Mouse (Mus musculus) forebrain, embryonic 16.5 days (tissue): ENCODE results near the gene Alpi. TPM values are rescaled to one million over a fixed set of nuclear protein-coding genes. Genes with fewer than 3 reads are reported as not detected.

Experiments used
- ATAC-seq: fragments of 200-750 bp; cut with Nextera tagmentation; 2 replicates; pipeline ENCODE4 v1.8.0; 2017; ENCODE audit warnings: mild to moderate bottlenecking, moderate library complexity
- H3K27ac ChIP-seq: fragments of 300-500 bp; sonication (generic); 2 replicates; pipeline ENCODE4 v1.5.1; 2014; ENCODE audit warnings: low read length, control low read depth
- H3K27me3 ChIP-seq: fragments of 300-500 bp; sonication (generic); replicated peaks from 2 replicates; pipeline ENCODE4 v1.6.1; 2014; ENCODE audit warnings: low read length; ENCODE audit not compliant: control insufficient read depth, insufficient read depth
- H3K36me3 ChIP-seq: fragments of 300-500 bp; sonication (generic); 2 replicates; pipeline ENCODE4 v1.6.1; 2014; ENCODE audit not compliant: control insufficient read depth, insufficient read depth
- H3K4me1 ChIP-seq: fragments of 300-500 bp; sonication (generic); replicated peaks from 2 replicates; pipeline ENCODE4 v1.6.1; 2014; ENCODE audit warnings: low read length; ENCODE audit not compliant: control insufficient read depth, insufficient read depth
- H3K4me2 ChIP-seq: fragments of 300-500 bp; sonication (generic); 2 replicates; pipeline ENCODE4 v1.6.1; 2014; ENCODE audit warnings: mild to moderate bottlenecking, low read length, control low read depth
- H3K4me3 ChIP-seq: fragments of 300-500 bp; sonication (generic); replicated peaks from 2 replicates; pipeline ENCODE4 v1.5.1; 2014; ENCODE audit warnings: mild to moderate bottlenecking, low read length, control low read depth
- H3K9ac ChIP-seq: fragments of 300-500 bp; sonication (generic); replicated peaks from 2 replicates; pipeline ENCODE4 v1.6.1; 2014; ENCODE audit warnings: low read depth, low read length, control low read depth
- H3K9me3 ChIP-seq: fragments of 300-500 bp; sonication (generic); 2 replicates; pipeline ENCODE4 v1.6.1; 2016; ENCODE audit warnings: low read length; ENCODE audit not compliant: control insufficient read depth
- WGBS: fragments of 180-500 bp; shearing (Covaris S2); extraction: QIAGEN DNeasy Blood & Tissue Kit; methylation state at CpG from one replicate; pipeline ENCODE4 v1.1.7; 2014; 5-methylcytosine and 5-hydroxymethylcytosine counted together
- polyA plus RNA-seq: library from polyadenylated mRNA; unstranded; fragments of >200 nt; fragmentation: Nextera tagmentation; extraction: Ambion mirVana; gene quantifications from 2 replicates; pipeline ENCODE4 v1.2.1, GENCODE M21; 2015

The Alpi gene
- polyA plus RNA-seq, 1 experiment from 2014 or later: not detected

DNA sequence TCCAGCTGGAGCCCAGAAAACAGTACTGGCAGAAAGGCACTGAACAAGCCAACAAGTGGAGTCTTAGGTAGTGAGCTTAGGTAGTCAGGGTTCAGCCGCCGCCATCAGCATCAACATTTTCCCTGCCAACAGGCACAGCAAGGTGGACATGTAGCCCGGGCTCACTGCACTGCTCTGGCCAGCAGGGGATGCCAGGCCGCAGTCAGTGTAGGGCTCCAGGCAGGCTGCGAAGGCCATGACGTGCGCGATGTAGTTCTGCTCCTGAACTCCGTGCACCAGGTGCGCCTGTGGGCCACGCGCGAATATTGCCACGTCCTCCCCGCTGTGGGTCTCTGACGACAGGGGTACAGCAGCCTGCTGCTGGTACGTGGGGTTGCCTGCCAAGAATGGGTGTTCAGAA is 14.4 kb downstream of the Alpi start:
- H3K4me2 ChIP-seq: no peak overlapping the region
- H3K4me3 ChIP-seq: no peak overlapping the region
- no peak for ATAC-seq
- no peak overlapping the region for H3K9ac ChIP-seq
- H3K27me3 ChIP-seq: no peaks in the 10 kb centered on the region
- H3K4me1 ChIP-seq: no peaks in the 10 kb centered on the region
- WGBS: 78% methylated on average over 17 of the region's 17 CpGs
- no peaks in the 10 kb centered on the region for H3K9me3 ChIP-seq
- H3K36me3 ChIP-seq: no peaks in the 10 kb centered on the region
- H3K27ac ChIP-seq: no peak overlapping the region

DNA sequence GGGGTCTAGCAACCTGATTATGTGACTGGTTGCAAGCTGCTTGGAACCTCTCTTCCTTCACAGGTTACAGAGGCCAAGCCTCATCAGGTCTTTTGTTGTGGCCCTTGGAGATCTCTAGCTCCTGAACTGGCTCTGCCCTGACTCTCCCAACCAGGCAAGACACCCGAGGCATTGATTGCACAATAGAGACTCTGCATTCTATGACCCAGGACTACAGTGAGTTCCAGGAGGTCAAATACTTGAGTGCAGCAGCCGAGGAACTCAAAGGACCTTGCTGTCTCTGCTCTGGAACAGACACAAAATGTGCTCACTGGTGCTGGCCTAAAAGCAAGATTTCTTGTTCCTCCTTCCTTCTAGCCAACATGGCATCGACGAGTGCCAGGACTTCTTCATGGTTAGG is 15.2 kb downstream of the Alpi start:
- Histone ChIP-seq H3K36me3 (no peaks in the 10 kb centered on the region), H3K4me2 (no peak overlapping the region), H3K9ac (no peak overlapping the region), H3K27ac (no peak overlapping the region), H3K4me3 (no peak overlapping the region), H3K4me1 (no peaks in the 10 kb centered on the region), H3K27me3 (no peaks in the 10 kb centered on the region), H3K9me3 (no peaks in the 10 kb centered on the region)
- 87% methylated on average over 4 of the region's 4 CpGs for WGBS
- no peak for ATAC-seq

DNA sequence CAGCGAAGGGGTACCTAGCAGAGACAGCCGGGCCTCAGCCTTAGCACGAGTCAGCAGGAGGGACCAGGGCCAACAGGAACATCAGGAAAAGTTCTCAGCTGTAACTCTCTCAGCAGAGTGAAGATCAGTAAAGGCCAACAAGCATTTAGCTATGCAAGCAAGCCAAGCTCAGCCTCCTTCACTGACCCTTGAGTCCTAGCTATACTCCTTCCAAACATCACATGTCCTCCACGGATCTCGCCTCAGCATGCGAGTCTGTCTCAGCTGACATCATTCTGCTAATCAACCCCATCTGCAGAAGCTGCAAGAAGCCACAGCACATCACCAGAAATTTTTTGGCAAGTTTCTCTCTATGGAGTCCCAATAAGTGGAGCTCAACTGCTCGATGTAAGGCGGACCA is 27.6 kb downstream of the Alpi start:
- H3K9ac ChIP-seq: no peak overlapping the region
- no peaks in the 10 kb centered on the region for H3K4me1 ChIP-seq
- H3K27ac ChIP-seq: no peak overlapping the region
- no peaks in the 10 kb centered on the region for H3K27me3 ChIP-seq
- no peak overlapping the region for H3K4me3 ChIP-seq
- H3K36me3 ChIP-seq: no peaks in the 10 kb centered on the region
- no peak for ATAC-seq
- 86% methylated on average over 8 of the region's 8 CpGs for WGBS
- H3K9me3 ChIP-seq: no peaks in the 10 kb centered on the region
- no peak overlapping the region for H3K4me2 ChIP-seq

DNA sequence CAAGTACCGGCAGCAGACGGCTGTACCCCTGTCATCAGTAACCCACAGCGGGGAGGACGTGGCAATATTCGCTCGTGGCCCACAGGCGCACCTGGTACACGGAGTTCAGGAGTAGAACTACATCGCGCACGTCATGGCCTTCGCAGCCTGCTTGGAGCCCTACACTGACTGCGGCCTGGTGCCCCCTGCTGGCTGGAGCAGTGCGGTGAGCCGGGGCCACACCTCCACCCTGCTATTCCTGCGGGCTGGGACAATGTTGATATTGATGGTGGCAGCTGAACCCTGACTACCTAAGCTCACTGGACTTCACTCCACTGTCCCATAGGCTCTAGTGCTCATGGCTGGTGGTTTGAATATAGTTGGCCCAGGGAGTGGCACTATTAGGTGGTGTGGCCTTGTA is 30.7 kb downstream of the Alpi start:
- 51% methylated on average over 16 of the region's 16 CpGs for WGBS
- Histone ChIP-seq H3K36me3 (no peaks in the 10 kb centered on the region), H3K4me2 (no peak overlapping the region), H3K4me1 (no peaks in the 10 kb centered on the region), H3K27ac (no peak overlapping the region), H3K4me3 (no peak overlapping the region), H3K9me3 (no peaks in the 10 kb centered on the region), H3K27me3 (no peaks in the 10 kb centered on the region), H3K9ac (no peak overlapping the region)
- ATAC-seq: no peak

DNA sequence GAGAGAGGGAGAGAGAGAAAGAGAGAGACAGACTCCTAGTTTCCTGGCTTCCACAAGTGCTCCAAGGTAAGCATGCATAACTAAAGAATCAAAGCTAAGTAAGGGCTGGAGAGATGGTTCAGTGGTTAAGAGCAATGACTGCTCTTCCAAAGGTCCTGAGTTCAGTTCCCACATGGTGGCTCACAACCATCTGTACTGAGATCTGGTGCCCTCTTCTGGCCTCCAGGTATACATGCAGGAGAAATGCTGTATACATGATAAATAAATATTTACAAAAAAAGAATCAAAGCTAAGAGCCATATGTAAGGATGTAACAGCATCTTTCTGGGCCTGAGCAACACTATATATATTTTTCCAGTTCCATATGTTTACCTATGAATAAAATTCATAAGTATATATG is 40.5 kb downstream of the Alpi start:
- Histone ChIP-seq H3K4me1 (no peaks in the 10 kb centered on the region), H3K9me3 (no peaks in the 10 kb centered on the region; the same call in 1 of the 2 replicates), H3K27ac (no peak overlapping the region), H3K36me3 (no peaks in the 10 kb centered on the region), H3K9ac (no peak overlapping the region), H3K27me3 (no peaks in the 10 kb centered on the region), H3K4me3 (no peak overlapping the region), H3K4me2 (no peak overlapping the region)
- ATAC-seq: no peak

DNA sequence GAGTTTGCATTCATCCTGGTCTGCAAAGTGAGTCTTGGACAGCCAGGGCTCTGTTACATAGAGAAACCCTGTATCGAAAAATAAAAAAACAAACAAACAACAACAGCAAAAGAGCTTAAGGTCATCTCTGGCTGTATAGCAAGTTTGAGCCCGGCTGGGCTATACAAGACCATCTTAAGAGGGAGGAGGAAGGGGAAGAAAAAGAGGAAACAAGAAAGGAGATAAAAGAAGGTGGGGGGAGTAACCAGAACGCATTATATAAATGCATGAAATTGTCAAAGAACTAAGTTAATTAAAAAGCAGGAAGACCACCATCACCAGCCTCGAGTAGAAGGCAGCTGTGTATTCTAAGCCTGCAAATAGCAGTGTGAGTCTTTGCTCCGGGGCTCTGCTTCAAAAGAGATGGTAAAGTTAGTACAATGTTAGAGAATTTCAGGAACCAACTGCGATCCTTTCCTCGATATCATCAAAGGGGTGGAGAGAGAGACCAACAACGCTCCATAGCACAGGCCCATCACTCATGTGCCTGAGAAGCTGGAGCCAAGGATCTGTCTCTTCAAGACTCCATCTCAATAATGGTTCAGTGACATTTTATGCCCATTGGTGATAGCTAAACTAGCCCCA is 42.3 kb downstream of the Alpi start:
- H3K9me3 ChIP-seq: no peaks in the 10 kb centered on the region; the same call in 1 of the 2 replicates
- no peak for ATAC-seq
- no peak overlapping the region for H3K4me3 ChIP-seq
- no peaks in the 10 kb centered on the region for H3K27me3 ChIP-seq
- no peak overlapping the region for H3K9ac ChIP-seq
- H3K27ac ChIP-seq: no peak overlapping the region
- H3K36me3 ChIP-seq: no peaks in the 10 kb centered on the region
- WGBS: 76% methylated on average over 8 of the region's 8 CpGs
- no peaks in the 10 kb centered on the region for H3K4me1 ChIP-seq
- no peak overlapping the region for H3K4me2 ChIP-seq

DNA sequence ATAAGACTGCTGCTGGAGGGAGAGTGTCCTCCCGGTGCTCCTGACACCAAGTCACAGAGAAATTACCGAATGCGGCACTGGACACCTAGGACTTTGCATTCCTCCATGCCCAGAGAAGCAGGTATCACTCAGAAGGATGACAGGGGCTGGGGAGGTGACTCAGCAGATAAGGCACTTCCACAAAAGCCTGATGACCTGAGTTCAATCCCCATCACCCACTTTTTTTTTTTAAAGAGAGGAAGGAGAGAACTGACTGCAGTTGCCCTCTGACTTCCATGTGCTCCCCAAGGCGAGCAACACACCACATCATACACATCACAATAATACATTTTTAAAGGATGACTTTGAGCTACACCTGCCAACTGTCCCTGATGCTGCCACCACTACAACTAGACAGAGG is 44.3 kb downstream of the Alpi start:
- Histone ChIP-seq H3K27me3 (no peaks in the 10 kb centered on the region), H3K27ac (no peak overlapping the region), H3K4me2 (no peak overlapping the region), H3K4me1 (no peaks in the 10 kb centered on the region), H3K9ac (no peak overlapping the region), H3K4me3 (no peak overlapping the region), H3K36me3 (no peaks in the 10 kb centered on the region), H3K9me3 (no peaks in the 10 kb centered on the region)
- 75% methylated on average over 4 of the region's 4 CpGs for WGBS
- no peak for ATAC-seq

DNA sequence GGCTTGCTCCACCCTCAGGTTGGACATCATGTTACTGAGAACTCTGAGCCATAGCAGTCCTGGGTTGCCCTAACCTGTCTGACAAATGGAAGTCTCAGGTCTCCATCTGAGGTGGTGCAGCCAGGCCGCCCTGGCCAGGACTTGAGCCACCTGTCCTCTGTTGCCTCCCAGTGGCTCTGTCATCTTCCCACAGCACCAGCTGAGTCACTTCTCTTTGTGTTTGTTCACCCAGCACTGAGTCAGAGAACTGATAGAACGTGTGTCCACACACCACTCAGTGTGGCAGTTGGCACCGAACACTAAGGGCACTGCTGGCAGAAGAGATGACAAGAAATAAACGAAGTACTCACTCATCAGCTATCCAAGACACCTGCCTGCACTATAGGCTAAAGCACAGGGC is 50.0 kb downstream of the Alpi start:
- Histone ChIP-seq H3K36me3 (peaks cover 2% of the 10 kb centered on the region; the same call in 1 of the 2 replicates), H3K4me2 (no peak overlapping the region), H3K9ac (no peak overlapping the region), H3K4me3 (no peak overlapping the region), H3K4me1 (no peaks in the 10 kb centered on the region; the same call in 1 of the 2 replicates), H3K27ac (no peak overlapping the region), H3K27me3 (no peaks in the 10 kb centered on the region), H3K9me3 (no peaks in the 10 kb centered on the region)
- WGBS: 83% methylated on average over 4 of the region's 4 CpGs
- no peak for ATAC-seq

DNA sequence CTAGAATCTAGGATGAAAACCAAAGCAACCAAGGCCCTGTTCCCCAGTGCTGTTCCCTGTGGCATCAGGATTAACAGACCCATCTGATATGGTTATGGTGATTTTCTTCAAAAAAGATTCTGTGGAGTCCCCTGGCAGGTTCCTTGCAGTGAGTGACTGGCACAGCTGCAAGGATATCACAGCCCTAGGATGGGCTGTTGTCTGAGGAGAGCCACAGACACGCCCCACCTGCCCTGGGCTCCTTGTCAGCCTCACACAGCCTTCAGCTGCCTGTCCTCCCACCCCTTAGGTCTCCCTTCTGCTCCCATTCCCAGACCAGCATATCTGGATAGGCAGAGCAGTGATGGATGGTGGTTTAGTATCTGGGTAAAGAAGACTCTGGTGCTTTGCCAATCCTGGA is 50.7 kb downstream of the Alpi start:
- Histone ChIP-seq H3K27me3 (no peaks in the 10 kb centered on the region), H3K27ac (no peak overlapping the region), H3K9me3 (no peaks in the 10 kb centered on the region), H3K4me2 (no peak overlapping the region), H3K4me1 (no peaks in the 10 kb centered on the region; the same call in 1 of the 2 replicates), H3K9ac (no peak overlapping the region), H3K4me3 (no peak overlapping the region), H3K36me3 (peaks cover 2% of the 10 kb centered on the region; the same call in 1 of the 2 replicates)
- 89% methylated on average over 1 of the region's 1 CpGs for WGBS
- no peak for ATAC-seq

DNA sequence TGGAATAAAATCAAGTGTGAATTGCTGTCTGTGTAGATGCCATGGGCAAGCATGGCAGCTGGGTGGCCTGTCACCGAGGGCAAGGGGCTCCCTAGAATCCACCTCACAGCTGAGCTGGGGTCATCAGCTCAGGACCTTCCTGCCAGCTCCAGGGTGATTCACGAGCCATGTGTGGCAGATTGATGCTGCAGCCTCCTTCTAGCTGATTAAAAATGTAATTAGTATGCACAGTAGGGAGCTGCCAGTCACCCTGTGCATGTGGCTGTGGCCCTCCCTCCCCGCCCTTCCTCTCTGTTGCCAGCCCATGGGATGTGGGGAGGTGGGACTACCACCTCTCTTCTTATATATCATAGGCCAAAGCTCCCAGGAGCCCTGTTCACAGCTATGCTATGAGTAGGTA is 51.3 kb downstream of the Alpi start:
- Histone ChIP-seq H3K4me2 (no peak overlapping the region), H3K4me1 (no peaks in the 10 kb centered on the region; the same call in 1 of the 2 replicates), H3K9ac (no peak overlapping the region), H3K9me3 (no peaks in the 10 kb centered on the region), H3K36me3 (peaks cover 2% of the 10 kb centered on the region; the same call in 1 of the 2 replicates), H3K27ac (no peak overlapping the region), H3K27me3 (no peaks in the 10 kb centered on the region), H3K4me3 (no peak overlapping the region)
- peak; percentile 58 for ATAC-seq
- 33% methylated on average over 3 of the region's 3 CpGs for WGBS
